Mouse (Mus musculus): ENCODE results near the gene Slc6a21. TPM values are rescaled to one million over a fixed set of nuclear protein-coding genes. Genes with fewer than 3 reads are reported as not detected.

Slc6a21 gene
- polyA plus RNA-seq (2015; fragmentation: Nextera tagmentation; extraction: Ambion mirVana): not detected in 2 replicates

- Histone ChIP-seq H3K9ac (ENCODE audit: low read length) (0 out of 2 replicates have a peak within 1 kb of the TSS, but pooled peaks have one; percentile 0), H3K9me3 (ENCODE audit: control insufficient read depth, low read length) (no peaks in the 10 kb centered on the region), H3K4me2 (replicated peaks; ENCODE audit: low read depth) (peak within 1 kb of the TSS; percentile 49), H3K27me3 (ENCODE audit: control insufficient read depth, insufficient read depth, low read length) (no peaks in the 10 kb centered on the region), H3K4me3 (ENCODE audit: low read depth, low read length) (peak within 1 kb of the TSS; percentile 31), H3K36me3 (ENCODE audit: control insufficient read depth, insufficient read depth, low read length) (no peaks in the 10 kb centered on the region), H3K27ac (replicated peaks) (no peak within 1 kb of the TSS), H3K4me1 (replicated peaks; ENCODE audit: control insufficient read depth, insufficient read depth) (no peaks in the 10 kb centered on the region)
- peak; percentile 85 for ATAC-seq (ENCODE audit: low FRiP score, low TSS enrichment)
- no peak for TF ChIP-seq EP300 (optimal IDR thresholded peaks at IDR 0.05)
- TF ChIP-seq CTCF (IDR thresholded peaks at IDR 0.05; ENCODE audit: low read depth): peak; percentile 89
- peak; percentile 88 for DNase-seq (ENCODE audit: low spot score)
- WGBS: 6% methylated on average over 44 of the region's 44 CpGs
Observed at GRCm38 (mm10) chr7:45277136-45277760, at the start of gene Slc6a21. TSS of gene Slc6a21 (plus strand) at chr7:45277513.

GRCm38 (mm10) chr7:45228548-45228947 lies 48.8 kb upstream of the Slc6a21 start:
- H3K4me1 ChIP-seq (replicated peaks; ENCODE audit: control insufficient read depth, insufficient read depth): no peaks in the 10 kb centered on the region
- no peak for ATAC-seq (ENCODE audit: low FRiP score, low TSS enrichment)
- no peak overlapping the region for H3K27ac ChIP-seq (replicated peaks)
- TF ChIP-seq CTCF (IDR thresholded peaks at IDR 0.05; ENCODE audit: low read depth) (no peak), EP300 (optimal IDR thresholded peaks at IDR 0.05) (no peak)
- no peak overlapping the region for H3K9ac ChIP-seq (ENCODE audit: low read length)
- WGBS: 95% methylated on average over 18 of the region's 18 CpGs
- no peak overlapping the region for H3K4me3 ChIP-seq (ENCODE audit: low read depth, low read length)
- H3K4me2 ChIP-seq (replicated peaks; ENCODE audit: low read depth): no peak overlapping the region
- H3K9me3 ChIP-seq (ENCODE audit: control insufficient read depth, low read length): no peaks in the 10 kb centered on the region
- peak; percentile 11 for DNase-seq (ENCODE audit: low spot score)
- no peaks in the 10 kb centered on the region for H3K27me3 ChIP-seq (ENCODE audit: control insufficient read depth, insufficient read depth, low read length)
- H3K36me3 ChIP-seq (ENCODE audit: control insufficient read depth, insufficient read depth, low read length): peaks cover 15% of the 10 kb centered on the region

- Histone ChIP-seq H3K36me3 (ENCODE audit: control insufficient read depth, insufficient read depth, low read length) (peaks cover 12% of the 10 kb centered on the region), H3K4me1 (replicated peaks; ENCODE audit: control insufficient read depth, insufficient read depth) (peaks cover 1% of the 10 kb centered on the region; the same call in 1 of the 2 replicates), H3K27me3 (ENCODE audit: control insufficient read depth, insufficient read depth, low read length) (no peaks in the 10 kb centered on the region), H3K27ac (replicated peaks) (no peak overlapping the region), H3K4me2 (replicated peaks; ENCODE audit: low read depth) (no peak overlapping the region), H3K4me3 (ENCODE audit: low read depth, low read length) (no peak overlapping the region), H3K9ac (ENCODE audit: low read length) (no peak overlapping the region), H3K9me3 (ENCODE audit: control insufficient read depth, low read length) (no peaks in the 10 kb centered on the region)
- DNase-seq (ENCODE audit: low spot score): no peak
- ATAC-seq (ENCODE audit: low FRiP score, low TSS enrichment): no peak
- WGBS: 90% methylated on average over 8 of the region's 8 CpGs
- TF ChIP-seq EP300 (optimal IDR thresholded peaks at IDR 0.05): no peak
- TF ChIP-seq CTCF (IDR thresholded peaks at IDR 0.05; ENCODE audit: low read depth): no peak
Observed at GRCm38 (mm10) chr7:45229046-45229445, 48.3 kb upstream of the Slc6a21 start.

- no peak for TF ChIP-seq CTCF (IDR thresholded peaks at IDR 0.05; ENCODE audit: low read depth)
- no peak for TF ChIP-seq EP300 (optimal IDR thresholded peaks at IDR 0.05)
- DNase-seq (ENCODE audit: low spot score) (no peak), ATAC-seq (ENCODE audit: low FRiP score, low TSS enrichment) (no peak)
- no peaks in the 10 kb centered on the region for H3K9me3 ChIP-seq (ENCODE audit: control insufficient read depth, low read length)
- H3K36me3 ChIP-seq (ENCODE audit: control insufficient read depth, insufficient read depth, low read length): peaks cover 10% of the 10 kb centered on the region
- H3K4me2 ChIP-seq (replicated peaks; ENCODE audit: low read depth): no peak overlapping the region
- no peaks in the 10 kb centered on the region for H3K27me3 ChIP-seq (ENCODE audit: control insufficient read depth, insufficient read depth, low read length)
- no peak overlapping the region for H3K9ac ChIP-seq (ENCODE audit: low read length)
- WGBS: 88% methylated on average over 7 of the region's 7 CpGs
- no peak overlapping the region for H3K27ac ChIP-seq (replicated peaks)
- no peak overlapping the region for H3K4me3 ChIP-seq (ENCODE audit: low read depth, low read length)
- peaks cover 7% of the 10 kb centered on the region; the same call in 1 of the 2 replicates for H3K4me1 ChIP-seq (replicated peaks; ENCODE audit: control insufficient read depth, insufficient read depth)
Observed at GRCm38 (mm10) chr7:45229459-45230203, 47.7 kb upstream of the Slc6a21 start.

- no peak overlapping the region for H3K4me2 ChIP-seq (replicated peaks; ENCODE audit: low read depth)
- H3K4me3 ChIP-seq (ENCODE audit: low read depth, low read length): no peak overlapping the region
- H3K36me3 ChIP-seq (ENCODE audit: control insufficient read depth, insufficient read depth, low read length): peaks cover 3% of the 10 kb centered on the region; the same call in 1 of the 2 replicates
- H3K9me3 ChIP-seq (ENCODE audit: control insufficient read depth, low read length): no peaks in the 10 kb centered on the region
- no peak for TF ChIP-seq EP300 (optimal IDR thresholded peaks at IDR 0.05)
- no peak for TF ChIP-seq CTCF (IDR thresholded peaks at IDR 0.05; ENCODE audit: low read depth)
- ATAC-seq (ENCODE audit: low FRiP score, low TSS enrichment) (no peak), DNase-seq (ENCODE audit: low spot score) (no peak)
- 81% methylated on average over 12 of the region's 12 CpGs for WGBS
- peaks cover 9% of the 10 kb centered on the region; the same call in 1 of the 2 replicates for H3K4me1 ChIP-seq (replicated peaks; ENCODE audit: control insufficient read depth, insufficient read depth)
- no peak overlapping the region for H3K9ac ChIP-seq (ENCODE audit: low read length)
- H3K27me3 ChIP-seq (ENCODE audit: control insufficient read depth, insufficient read depth, low read length): no peaks in the 10 kb centered on the region
- H3K27ac ChIP-seq (replicated peaks): no peak overlapping the region
Observed at GRCm38 (mm10) chr7:45231192-45231591, 46.1 kb upstream of the Slc6a21 start.

- H3K36me3 ChIP-seq (ENCODE audit: control insufficient read depth, insufficient read depth, low read length): no peaks in the 10 kb centered on the region; the same call in 1 of the 2 replicates
- 85% methylated on average over 11 of the region's 11 CpGs for WGBS
- TF ChIP-seq CTCF (IDR thresholded peaks at IDR 0.05; ENCODE audit: low read depth) (no peak), EP300 (optimal IDR thresholded peaks at IDR 0.05) (no peak)
- no peak overlapping the region for H3K9ac ChIP-seq (ENCODE audit: low read length)
- no peak for ATAC-seq (ENCODE audit: low FRiP score, low TSS enrichment)
- peaks cover 9% of the 10 kb centered on the region; the same call in 1 of the 2 replicates for H3K4me1 ChIP-seq (replicated peaks; ENCODE audit: control insufficient read depth, insufficient read depth)
- H3K27ac ChIP-seq (replicated peaks): no peak overlapping the region
- no peaks in the 10 kb centered on the region for H3K27me3 ChIP-seq (ENCODE audit: control insufficient read depth, insufficient read depth, low read length)
- H3K4me2 ChIP-seq (replicated peaks; ENCODE audit: low read depth): no peak overlapping the region
- no peak overlapping the region for H3K4me3 ChIP-seq (ENCODE audit: low read depth, low read length)
- DNase-seq (ENCODE audit: low spot score): peak; percentile 11
- no peaks in the 10 kb centered on the region for H3K9me3 ChIP-seq (ENCODE audit: control insufficient read depth, low read length)
Observed at GRCm38 (mm10) chr7:45231941-45232340, 45.4 kb upstream of the Slc6a21 start.

Measured in stomach, postnatal 0 days (tissue).